Mouse (Mus musculus) heart, embryonic 16.5 days (tissue): ENCODE data around the gene Ccdc142. TPM values are rescaled to one million over a fixed set of nuclear protein-coding genes. Genes with fewer than 3 reads are reported as not detected.
A peak's percentile ranks its signal among the peaks of the same experiment; 100 is the strongest.

Source experiments
- ATAC-seq: fragments of 200-750 bp; cut with Nextera tagmentation; replicated peaks from 2 replicates; pipeline ENCODE4 v1.8.0; 2017; ENCODE audit warnings: moderate number of reproducible peaks; ENCODE audit not compliant: insufficient read depth, low FRiP score; ENCODE audit errors: extremely low read depth
- H3K27ac ChIP-seq: fragments of 300-500 bp; sonication (generic); 2 replicates; pipeline ENCODE4 v1.5.1; 2014; ENCODE audit warnings: mild to moderate bottlenecking, low read length, control low read depth, moderate library complexity
- H3K27me3 ChIP-seq: fragments of 300-500 bp; sonication (generic); 2 replicates; pipeline ENCODE4 v1.6.1; 2014; ENCODE audit warnings: low read length, mixed read lengths; ENCODE audit not compliant: control insufficient read depth, insufficient read depth
- H3K36me3 ChIP-seq: fragments of 300-500 bp; sonication (generic); 2 replicates; pipeline ENCODE4 v1.6.1; 2014; ENCODE audit not compliant: control insufficient read depth, insufficient read depth
- H3K4me1 ChIP-seq: fragments of 300-500 bp; sonication (generic); 2 replicates; pipeline ENCODE4 v1.6.1; 2014; ENCODE audit warnings: low read length, mixed read lengths; ENCODE audit not compliant: control insufficient read depth, insufficient read depth
- H3K4me2 ChIP-seq: fragments of 300-500 bp; sonication (generic); 2 replicates; pipeline ENCODE4 v1.6.1; 2014; ENCODE audit warnings: low read depth, mild to moderate bottlenecking, control low read depth, low read length
- H3K4me3 ChIP-seq: fragments of 300-500 bp; sonication (generic); 2 replicates; pipeline ENCODE4 v1.5.1; 2014; ENCODE audit warnings: mild to moderate bottlenecking, control low read depth, low read length
- H3K9ac ChIP-seq: fragments of 300-500 bp; sonication (generic); 2 replicates; pipeline ENCODE4 v1.6.1; 2014; ENCODE audit warnings: low read length, control low read depth
- H3K9me3 ChIP-seq: fragments of 300-500 bp; sonication (generic); replicated peaks from 2 replicates; pipeline ENCODE4 v1.6.1; 2016; ENCODE audit warnings: low read length; ENCODE audit not compliant: control insufficient read depth
- WGBS: fragments of 180-500 bp; shearing (Covaris S2); extraction: QIAGEN DNeasy Blood & Tissue Kit; methylation state at CpG from one replicate; pipeline ENCODE4 v1.1.7; 2014; 5-methylcytosine and 5-hydroxymethylcytosine counted together
- polyA plus RNA-seq: library from polyadenylated mRNA; unstranded; fragments of >200 nt; fragmentation: Nextera tagmentation; extraction: Ambion mirVana; gene quantifications from 2 replicates; pipeline ENCODE4 v1.2.1, GENCODE M21; 2015

Ccdc142 gene
- polyA plus RNA-seq, 1 experiment from 2014 or later: 2.6 TPM

GRCm38 (mm10) chr6:83068221-83068620, 33.2 kb upstream of the Ccdc142 start:
- WGBS: 9% methylated on average over 8 of the region's 8 CpGs
- peak overlapping the region; percentile 56 for H3K4me2 ChIP-seq
- no peaks in the 10 kb centered on the region for H3K36me3 ChIP-seq
- H3K4me1 ChIP-seq: peaks cover 12% of the 10 kb centered on the region; the same call in 1 of the 2 replicates
- ATAC-seq: no peak
- no peaks in the 10 kb centered on the region for H3K9me3 ChIP-seq
- H3K27me3 ChIP-seq: peaks cover 95% of the 10 kb centered on the region
- peak overlapping the region; percentile 29 for H3K4me3 ChIP-seq
- no peak overlapping the region for H3K27ac ChIP-seq
- no peak overlapping the region for H3K9ac ChIP-seq

GRCm38 (mm10) chr6:83068706-83069487, 32.5 kb upstream of the Ccdc142 start:
- no peak overlapping the region for H3K9ac ChIP-seq
- H3K36me3 ChIP-seq: no peaks in the 10 kb centered on the region
- peaks cover 95% of the 10 kb centered on the region for H3K27me3 ChIP-seq
- H3K27ac ChIP-seq: no peak overlapping the region
- peak overlapping the region; percentile 29 for H3K4me3 ChIP-seq
- no peaks in the 10 kb centered on the region for H3K9me3 ChIP-seq
- no peak for ATAC-seq
- WGBS: 1% methylated on average over 77 of the region's 81 CpGs
- H3K4me2 ChIP-seq: peak overlapping the region; percentile 56
- peaks cover 12% of the 10 kb centered on the region; the same call in 1 of the 2 replicates for H3K4me1 ChIP-seq

GRCm38 (mm10) chr6:83069488-83070246, 31.7 kb upstream of the Ccdc142 start:
- Histone ChIP-seq H3K27ac (no peak overlapping the region), H3K27me3 (peaks cover 95% of the 10 kb centered on the region), H3K4me1 (peaks cover 12% of the 10 kb centered on the region; the same call in 1 of the 2 replicates), H3K9ac (no peak overlapping the region), H3K4me3 (peak overlapping the region; percentile 34), H3K9me3 (no peaks in the 10 kb centered on the region), H3K36me3 (no peaks in the 10 kb centered on the region), H3K4me2 (peak overlapping the region; percentile 19; the same call in 1 of the 2 replicates)
- no peak; the same call in 1 of the 2 replicates for ATAC-seq
- 1% methylated on average over 68 of the region's 69 CpGs for WGBS

- H3K9ac ChIP-seq: no peak within 1 kb of the TSS
- peak within 1 kb of the TSS; percentile 56; the same call in 1 of the 2 replicates for H3K4me2 ChIP-seq
- ATAC-seq: no peak
Measured at GRCm38 (mm10) chr6:83070247-83070310, 31.3 kb upstream of the Ccdc142 start, which contains the start of gene Tlx2. TSS of gene Tlx2 (minus strand) at chr6:83070293.

GRCm38 (mm10) chr6:83070311-83071219, 30.8 kb upstream of the Ccdc142 start:
- Histone ChIP-seq H3K4me1 (peaks cover 12% of the 10 kb centered on the region; the same call in 1 of the 2 replicates), H3K27me3 (peaks cover 94% of the 10 kb centered on the region), H3K27ac (no peak overlapping the region), H3K4me2 (peak overlapping the region; percentile 19; the same call in 1 of the 2 replicates), H3K9me3 (no peaks in the 10 kb centered on the region), H3K4me3 (peak overlapping the region; percentile 34), H3K36me3 (no peaks in the 10 kb centered on the region), H3K9ac (no peak overlapping the region)
- under 1% methylated on average over 57 of the region's 58 CpGs for WGBS
- ATAC-seq: no peak

More at GRCm38 (mm10) chr6:83070247-83070310, 31.3 kb upstream of the Ccdc142 start, which contains the start of gene Tlx2:
- Histone ChIP-seq H3K36me3 (no peaks in the 10 kb centered on the region), H3K27me3 (peaks cover 95% of the 10 kb centered on the region), H3K27ac (no peak within 1 kb of the TSS), H3K4me3 (peak within 1 kb of the TSS; percentile 34), H3K4me1 (peaks cover 12% of the 10 kb centered on the region; the same call in 1 of the 2 replicates), H3K9me3 (no peaks in the 10 kb centered on the region)
- 2% methylated on average over 10 of the region's 10 CpGs for WGBS

GRCm38 (mm10) chr6:83071220-83071619, 30.2 kb upstream of the Ccdc142 start:
- Histone ChIP-seq H3K36me3 (no peaks in the 10 kb centered on the region), H3K27me3 (peaks cover 93% of the 10 kb centered on the region), H3K4me2 (no peak overlapping the region), H3K9me3 (no peaks in the 10 kb centered on the region), H3K4me3 (0 out of 2 replicates have a peak overlapping the region, but pooled peaks have one; percentile 6), H3K4me1 (peaks cover 12% of the 10 kb centered on the region; the same call in 1 of the 2 replicates), H3K9ac (no peak overlapping the region), H3K27ac (no peak overlapping the region)
- ATAC-seq: no peak
- WGBS: 3% methylated on average over 24 of the region's 24 CpGs

GRCm38 (mm10) chr6:83074979-83075378, 26.4 kb upstream of the Ccdc142 start:
- Histone ChIP-seq H3K27ac (no peak overlapping the region), H3K4me3 (no peak overlapping the region), H3K36me3 (no peaks in the 10 kb centered on the region), H3K27me3 (peaks cover 66% of the 10 kb centered on the region), H3K4me2 (no peak overlapping the region), H3K9me3 (no peaks in the 10 kb centered on the region), H3K9ac (no peak overlapping the region), H3K4me1 (peaks cover 15% of the 10 kb centered on the region)
- ATAC-seq: no peak
- WGBS: 11% methylated on average over 2 of the region's 2 CpGs

GRCm38 (mm10) chr6:83077630-83078323, 23.6 kb upstream of the Ccdc142 start, which contains the start of gene Pcgf1:
TSS of gene Pcgf1 (plus strand) at chr6:83077869.
- peaks cover 44% of the 10 kb centered on the region for H3K27me3 ChIP-seq
- under 1% methylated on average over 54 of the region's 54 CpGs for WGBS

More at GRCm38 (mm10) chr6:83077630-83078323, 23.6 kb upstream of the Ccdc142 start, which contains the start of gene Pcgf1:
- H3K4me2 ChIP-seq: peak within 1 kb of the TSS; percentile 91
- peak within 1 kb of the TSS; percentile 79 for H3K4me3 ChIP-seq
- H3K4me1 ChIP-seq: peaks cover 9% of the 10 kb centered on the region
- peak within 1 kb of the TSS; percentile 81 for H3K9ac ChIP-seq
- ATAC-seq: peak; percentile 42
- H3K9me3 ChIP-seq: no peaks in the 10 kb centered on the region
- peaks cover 4% of the 10 kb centered on the region; the same call in 1 of the 2 replicates for H3K36me3 ChIP-seq
- H3K27ac ChIP-seq: peak within 1 kb of the TSS; percentile 84
